8 mouse cellular contexts compared by ENCODE assay signal in genomic region chr9:44637551-44638169, GRCm38 (mm10). TPM values are rescaled to one million over a fixed set of nuclear protein-coding genes. Genes with fewer than 3 reads are reported as not detected.
DNase-seq lines count a peak whose midpoint lies in the region; ATAC-seq and TF ChIP-seq lines count a peak whose summit lies in the region.
"Had no signal": no experiment of that assay in that cellular context is flagged by ENCODE, and none has a peak within 500 bp of the region (broad histone marks: within the 10 kb centered on the region; RNA-seq: fewer than 3 reads in every experiment).

No protein-coding gene starts in this region.

- no peaks in the 10 kb centered on the region for H3K4me1 ChIP-seq in liver, embryonic 11.5 days (replicated peaks; ENCODE audit: control insufficient read depth, insufficient read depth, low read length)
- H3K4me1 ChIP-seq in cortical plate, adult 2 months (ENCODE audit: control insufficient read depth, insufficient read depth, low read length), result no peaks in the 10 kb centered on the region
- H3K4me1 ChIP-seq: neural tube, embryonic 12.5 days had no signal

- H3K36me3 ChIP-seq in liver, embryonic 11.5 days (ENCODE audit: control insufficient read depth, insufficient read depth, low read length), result peaks cover 40% of the 10 kb centered on the region

- H3K4me2 ChIP-seq in liver, embryonic 11.5 days, result no peak overlapping the region
- H3K4me2 ChIP-seq: neural tube, embryonic 12.5 days had no signal

- H3K27me3 ChIP-seq in liver, embryonic 11.5 days (replicated peaks; ENCODE audit: control insufficient read depth, insufficient read depth, low read length), result no peaks in the 10 kb centered on the region
- H3K27me3 ChIP-seq: neural tube, embryonic 12.5 days had no signal

- ATAC-seq in liver, embryonic 11.5 days (replicated peaks; ENCODE audit: low FRiP score), result no peak

- 74% methylated on average over 15 of the region's 15 CpGs for WGBS in liver, embryonic 11.5 days

- no peaks in the 10 kb centered on the region for H3K9me3 ChIP-seq in liver, embryonic 11.5 days (ENCODE audit: control insufficient read depth, low read length)
- H3K9me3 ChIP-seq: neural tube, embryonic 12.5 days had no signal

- no peak overlapping the region for H3K4me3 ChIP-seq in liver, embryonic 11.5 days (ENCODE audit: low read depth, low read length)
- H3K4me3 ChIP-seq in cortical plate, adult 2 months (ENCODE audit: insufficient read depth, low read length), result no peak overlapping the region
- H3K4me3 ChIP-seq: neural tube, embryonic 12.5 days had no signal

- TF ChIP-seq CTCF in cortical plate, adult 2 months (IDR thresholded peaks at IDR 0.05; ENCODE audit: extremely low read depth, insufficient read depth, low read length), result 0 out of 2 replicates have a peak, but pooled peaks have one; percentile 3

- H3K27ac ChIP-seq in liver, embryonic 11.5 days (ENCODE audit: low read depth, low read length), result no peak overlapping the region
- H3K27ac ChIP-seq in cortical plate, adult 2 months (ENCODE audit: insufficient read depth, low read length), result no peak overlapping the region
- H3K27ac ChIP-seq: neural tube, embryonic 12.5 days had no signal

- no peak overlapping the region for H3K9ac ChIP-seq in liver, embryonic 11.5 days (ENCODE audit: low read depth, low read length)
- H3K9ac ChIP-seq: neural tube, embryonic 12.5 days had no signal

- no peak for TF ChIP-seq POLR2A in cortical plate, adult 2 months (IDR thresholded peaks at IDR 0.05; ENCODE audit: extremely low read depth, insufficient read depth, low read length)

- DNase-seq in liver (peak; percentile 33), adipocyte (ENCODE audit: low spot score) (peak; percentile 32)
- DNase-seq in liver, embryonic 11.5 days (ENCODE audit: low spot score), result no peak
- peak; percentile 84 for DNase-seq in kidney, postnatal 10 days
- no peak for DNase-seq in spleen, postnatal 14 days (ENCODE audit: low spot score in 2 of 2)
- DNase-seq in ovary, postnatal 10 days (ENCODE audit: low spot score), result no peak

RNA-seq across cellular contexts. Expression of gene Ddx6, which starts 33.0 kb away (rescaled TPM):
- polyA plus RNA-seq in liver, embryonic 11.5 days (2014; fragmentation: Nextera tagmentation; extraction: Ambion mirVana), result 8.4 and 10.2 TPM in 2 replicates
- polyA plus RNA-seq in cortical plate, adult 2 months (2012; rRNA removed), result 35.0 and 35.1 TPM in 2 replicates

RNA-seq across cellular contexts. Expression of gene Treh, which starts 35.4 kb away (rescaled TPM):
- polyA plus RNA-seq in liver, embryonic 11.5 days (2014; fragmentation: Nextera tagmentation; extraction: Ambion mirVana), result not detected in 2 replicates
- 0.10 and 0.21 TPM in 2 replicates for polyA plus RNA-seq in cortical plate, adult 2 months (2012; rRNA removed)
- polyA plus RNA-seq: neural tube, embryonic 12.5 days had no signal

Comparison
In these comparisons a context has a peak if more than half of its experiments do, and no peak if none do; other contexts are left out.
1. DNase-seq: peak in liver (single experiment), adipocyte (single experiment) and kidney, postnatal 10 days (single experiment); none in liver, embryonic 11.5 days (single experiment), spleen, postnatal 14 days (0 of 2) and ovary, postnatal 10 days (single experiment).